Mouse (Mus musculus) limb, embryonic 11.5 days (tissue): ENCODE measurements around the gene Gm15517. TPM values are rescaled to one million over a fixed set of nuclear protein-coding genes. Genes with fewer than 3 reads are reported as not detected.
"Not testable (repeated sequence)": the region's sequence is repeated elsewhere in the genome, so short reads cannot be mapped to it uniquely, and the experiment has no call there.

ENCODE experiments used
- ATAC-seq: fragments of 200-750 bp; cut with Nextera tagmentation; 2 replicates; pipeline ENCODE4 v1.8.0; 2017; ENCODE audit warnings: low read depth; ENCODE audit not compliant: insufficient number of reproducible peaks, low FRiP score, low TSS enrichment
- DNase-seq: peaks from one replicate; pipeline ENCODE4 v3.0.0-alpha.2; 2015; ENCODE audit warnings: low spot score
- H3K27ac ChIP-seq: fragments of 300-500 bp; sonication (generic); replicated peaks from 2 replicates; pipeline ENCODE4 v1.5.1; 2014; ENCODE audit warnings: low read depth, mild to moderate bottlenecking, low read length
- H3K27me3 ChIP-seq: fragments of 300-500 bp; sonication (generic); 2 replicates; pipeline ENCODE4 v1.6.1; 2014; ENCODE audit warnings: mild to moderate bottlenecking, low read length, mixed read lengths; ENCODE audit not compliant: control insufficient read depth, insufficient read depth
- H3K36me3 ChIP-seq: fragments of 300-500 bp; sonication (generic); 2 replicates; pipeline ENCODE4 v1.6.1; 2014; ENCODE audit warnings: mild to moderate bottlenecking, low read length, moderate library complexity, mixed read lengths; ENCODE audit not compliant: control insufficient read depth, insufficient read depth
- H3K4me1 ChIP-seq: fragments of 300-500 bp; sonication (generic); 2 replicates; pipeline ENCODE4 v1.6.1; 2014; ENCODE audit warnings: low read length, mixed read lengths; ENCODE audit not compliant: control insufficient read depth, insufficient read depth
- H3K4me2 ChIP-seq: fragments of 300-500 bp; sonication (generic); 2 replicates; pipeline ENCODE4 v1.6.1; 2014; ENCODE audit warnings: low read depth, mild to moderate bottlenecking, moderate library complexity; ENCODE audit not compliant: severe bottlenecking
- H3K4me3 ChIP-seq: fragments of 300-500 bp; sonication (generic); 2 replicates; pipeline ENCODE4 v1.5.1; 2014; ENCODE audit warnings: low read depth, low read length
- H3K9ac ChIP-seq: fragments of 300-500 bp; sonication (generic); 2 replicates; pipeline ENCODE4 v1.6.1; 2014; ENCODE audit warnings: mild to moderate bottlenecking, low read length
- H3K9me3 ChIP-seq: fragments of 300-500 bp; sonication (generic); 2 replicates; pipeline ENCODE4 v1.6.1; 2016; ENCODE audit warnings: low read length; ENCODE audit not compliant: control insufficient read depth
- WGBS: fragments of 180-500 bp; shearing (Covaris S2); extraction: QIAGEN DNeasy Blood & Tissue Kit; methylation state at CpG from one replicate; pipeline ENCODE4 v1.1.7; 2014; 5-methylcytosine and 5-hydroxymethylcytosine counted together
- polyA plus RNA-seq: library from polyadenylated mRNA; unstranded; fragments of >200 nt; fragmentation: Nextera tagmentation; extraction: Ambion mirVana; gene quantifications from 2 replicates; pipeline ENCODE4 v1.2.1, GENCODE M21; 2014

The Gm15517 gene
- polyA plus RNA-seq, 1 experiment from 2014 or later = not detected

DNA sequence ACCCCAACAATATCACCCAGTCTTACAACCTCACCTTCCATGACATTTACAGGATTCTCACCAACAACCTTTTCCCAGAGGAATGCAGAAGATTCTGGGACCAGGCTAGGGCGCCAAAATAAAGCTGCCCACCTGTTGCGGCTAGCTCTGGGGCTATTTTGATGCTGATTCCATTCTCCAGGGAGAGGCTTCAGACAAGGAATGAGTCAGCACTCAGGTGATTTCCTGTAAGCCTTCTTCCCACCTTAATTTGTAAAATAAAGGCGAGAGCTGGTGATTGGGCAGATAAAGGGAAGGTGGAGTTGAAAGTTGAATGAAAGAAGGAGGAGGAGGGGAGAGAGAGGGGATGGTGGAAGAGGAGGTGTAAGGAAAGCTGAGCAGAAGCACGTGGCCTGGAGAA, 30.2 kb downstream of the Gm15517 start:
- Histone ChIP-seq H3K36me3 (no peaks in the 10 kb centered on the region), H3K9ac (no peak overlapping the region), H3K4me3 (no peak overlapping the region), H3K4me1 (no peaks in the 10 kb centered on the region), H3K9me3 (no peaks in the 10 kb centered on the region), H3K27me3 (no peaks in the 10 kb centered on the region), H3K27ac (no peak overlapping the region), H3K4me2 (no peak overlapping the region)
- no peak for ATAC-seq
- WGBS = 57% methylated on average over 4 of the region's 4 CpGs
- DNase-seq = no peak

GRCm38 (mm10) chr7:44297501-44297900, 36.3 kb downstream of the Gm15517 start:
- H3K9ac ChIP-seq, H3K4me2 ChIP-seq, H3K9me3 ChIP-seq, H3K4me3 ChIP-seq, DNase-seq, H3K27ac ChIP-seq, H3K27me3 ChIP-seq, H3K36me3 ChIP-seq, H3K4me1 ChIP-seq, ATAC-seq: not testable (repeated sequence)
- WGBS = 87% methylated on average over 2 of the region's 2 CpGs

GRCm38 (mm10) chr7:44303346-44304340, 42.4 kb downstream of the Gm15517 start:
- Histone ChIP-seq H3K36me3 (peaks cover 3% of the 10 kb centered on the region; the same call in 1 of the 2 replicates), H3K27me3 (peaks cover 7% of the 10 kb centered on the region; the same call in 1 of the 2 replicates), H3K4me1 (peaks cover 5% of the 10 kb centered on the region), H3K9ac (peak overlapping the region; percentile 84), H3K27ac (no peak overlapping the region), H3K4me2 (peak overlapping the region; percentile 57), H3K4me3 (peak overlapping the region; percentile 62), H3K9me3 (no peaks in the 10 kb centered on the region)
- ATAC-seq (no peak), DNase-seq (no peak)
- WGBS = 88% methylated on average over 14 of the region's 14 CpGs

DNA sequence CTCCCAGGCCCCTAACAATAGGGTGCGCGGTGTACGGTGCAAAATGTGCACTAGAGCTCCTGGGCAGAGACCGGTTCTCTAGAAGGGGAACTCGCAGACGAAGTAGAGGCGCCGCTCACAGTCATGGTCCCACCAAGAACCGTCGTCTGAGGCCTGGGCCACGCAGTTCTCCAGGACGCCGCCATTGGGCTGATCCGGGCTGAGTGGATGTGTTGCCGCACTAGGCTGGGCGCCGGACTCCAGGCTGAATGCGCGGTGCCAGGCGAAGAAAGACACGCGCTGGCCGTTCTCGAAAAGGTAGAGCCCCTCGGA, 43.2 kb downstream of the Gm15517 start:
- WGBS = 2% methylated on average over 25 of the region's 25 CpGs
- peak; percentile 32 for ATAC-seq
- H3K27ac ChIP-seq = peak overlapping the region; percentile 84
- H3K36me3 ChIP-seq = peaks cover 3% of the 10 kb centered on the region; the same call in 1 of the 2 replicates
- H3K4me1 ChIP-seq = peaks cover 5% of the 10 kb centered on the region
- H3K4me3 ChIP-seq = peak overlapping the region; percentile 62
- no peaks in the 10 kb centered on the region for H3K9me3 ChIP-seq
- no peak for DNase-seq
- H3K9ac ChIP-seq = peak overlapping the region; percentile 84
- peaks cover 12% of the 10 kb centered on the region for H3K27me3 ChIP-seq
- peak overlapping the region; percentile 57 for H3K4me2 ChIP-seq

- ATAC-seq = peak; percentile 96
- Histone ChIP-seq H3K27ac (peak overlapping the region; percentile 84), H3K9ac (peak overlapping the region; percentile 84), H3K4me2 (peak overlapping the region; percentile 57), H3K4me1 (peaks cover 5% of the 10 kb centered on the region), H3K4me3 (peak overlapping the region; percentile 62), H3K27me3 (peaks cover 13% of the 10 kb centered on the region), H3K9me3 (no peaks in the 10 kb centered on the region), H3K36me3 (peaks cover 3% of the 10 kb centered on the region; the same call in 1 of the 2 replicates)
- 0% methylated on average over 49 of the region's 49 CpGs for WGBS
- DNase-seq = peak; percentile 97
Observed at GRCm38 (mm10) chr7:44304775-44305641, 43.8 kb downstream of the Gm15517 start.

- WGBS = 8% methylated on average over 16 of the region's 16 CpGs
- ATAC-seq = no peak; the same call in 1 of the 2 replicates
Observed at GRCm38 (mm10) chr7:44305686-44306085, 44.4 kb downstream of the Gm15517 start.

GRCm38 (mm10) chr7:44306516-44307240, 45.4 kb downstream of the Gm15517 start, which contains the start of gene Clec11a:
Clec11a (minus strand) TSS chr7:44306902.
- WGBS = 57% methylated on average over 6 of the region's 6 CpGs
- H3K27me3 ChIP-seq = peaks cover 13% of the 10 kb centered on the region
- H3K4me2 ChIP-seq = peak within 1 kb of the TSS; percentile 34; the same call in 1 of the 2 replicates
- no peak within 1 kb of the TSS for H3K27ac ChIP-seq
- H3K36me3 ChIP-seq = peaks cover 3% of the 10 kb centered on the region; the same call in 1 of the 2 replicates
- no peak for ATAC-seq
- DNase-seq = no peak
- peak within 1 kb of the TSS; percentile 22; the same call in 1 of the 2 replicates for H3K9ac ChIP-seq
- peaks cover 13% of the 10 kb centered on the region for H3K4me1 ChIP-seq
- H3K9me3 ChIP-seq = no peaks in the 10 kb centered on the region
- H3K4me3 ChIP-seq = no peak within 1 kb of the TSS

More at GRCm38 (mm10) chr7:44305686-44306085, 44.4 kb downstream of the Gm15517 start:
- H3K27ac ChIP-seq = no peak overlapping the region
- peaks cover 13% of the 10 kb centered on the region for H3K27me3 ChIP-seq
- H3K36me3 ChIP-seq = peaks cover 3% of the 10 kb centered on the region; the same call in 1 of the 2 replicates
- H3K4me3 ChIP-seq = no peak overlapping the region
- H3K9me3 ChIP-seq = no peaks in the 10 kb centered on the region
- peaks cover 5% of the 10 kb centered on the region for H3K4me1 ChIP-seq
- no peak overlapping the region for H3K9ac ChIP-seq
- no peak for DNase-seq
- H3K4me2 ChIP-seq = peak overlapping the region; percentile 34
